Mouse (Mus musculus) effector memory CD4-positive, alpha-beta T cell, adult 5 months (primary cell): Measurements from ENCODE around the gene Npcd. TPM values are rescaled to one million over a fixed set of nuclear protein-coding genes. Genes with fewer than 3 reads are reported as not detected.

Source experiments
- polyA plus RNA-seq: library from polyadenylated mRNA; unstranded; fragments of 100-300 nt; shearing (Covaris generic); gene quantifications from one replicate; pipeline ENCODE4 v1.2.1, GENCODE M21; 2017

The Npcd gene
- polyA plus RNA-seq = not detected

DNA sequence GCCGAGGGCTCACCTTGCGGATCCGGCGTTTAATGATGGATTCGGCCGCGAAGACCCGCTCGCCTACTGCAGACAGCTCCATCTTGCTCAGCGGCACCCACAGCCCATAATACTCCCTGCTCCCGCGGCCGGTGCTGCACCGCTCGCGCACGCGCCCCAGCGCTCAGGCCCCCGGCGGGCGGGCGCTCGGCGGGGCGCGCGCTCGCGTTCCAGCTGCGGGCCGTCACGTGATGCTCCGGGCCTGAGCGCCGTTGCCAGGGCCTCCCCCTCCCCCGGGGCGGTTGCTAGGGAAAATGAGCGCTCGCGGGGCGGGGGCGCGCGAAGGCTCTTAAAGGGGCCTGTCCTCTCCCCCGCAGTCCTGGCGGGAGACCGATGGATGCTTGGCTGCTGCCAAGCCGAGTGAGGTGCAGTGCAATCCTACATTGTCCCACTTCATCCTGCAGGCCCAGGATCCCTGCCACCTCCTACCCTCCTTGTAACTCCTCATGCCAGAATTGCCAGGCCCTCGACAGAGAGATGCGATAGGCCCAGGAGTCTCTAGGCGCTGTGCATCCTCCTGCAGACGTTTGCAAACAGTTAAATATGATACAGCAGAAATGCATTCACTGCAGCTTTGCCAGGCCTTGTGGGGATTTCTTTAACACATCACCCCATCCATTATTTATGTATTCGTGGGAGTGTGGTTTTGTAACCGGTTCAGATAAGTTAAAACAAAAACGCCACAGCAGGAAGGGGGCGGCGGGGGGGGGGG is at the start of gene Npcd, which contains the start of gene Cbx6:
Gene Npcd, minus strand, starts transcription at position 108 of the 751 bp plus-strand sequence.
Gene Cbx6, minus strand, starts transcription at position 559 of the 751 bp plus-strand sequence.

DNA sequence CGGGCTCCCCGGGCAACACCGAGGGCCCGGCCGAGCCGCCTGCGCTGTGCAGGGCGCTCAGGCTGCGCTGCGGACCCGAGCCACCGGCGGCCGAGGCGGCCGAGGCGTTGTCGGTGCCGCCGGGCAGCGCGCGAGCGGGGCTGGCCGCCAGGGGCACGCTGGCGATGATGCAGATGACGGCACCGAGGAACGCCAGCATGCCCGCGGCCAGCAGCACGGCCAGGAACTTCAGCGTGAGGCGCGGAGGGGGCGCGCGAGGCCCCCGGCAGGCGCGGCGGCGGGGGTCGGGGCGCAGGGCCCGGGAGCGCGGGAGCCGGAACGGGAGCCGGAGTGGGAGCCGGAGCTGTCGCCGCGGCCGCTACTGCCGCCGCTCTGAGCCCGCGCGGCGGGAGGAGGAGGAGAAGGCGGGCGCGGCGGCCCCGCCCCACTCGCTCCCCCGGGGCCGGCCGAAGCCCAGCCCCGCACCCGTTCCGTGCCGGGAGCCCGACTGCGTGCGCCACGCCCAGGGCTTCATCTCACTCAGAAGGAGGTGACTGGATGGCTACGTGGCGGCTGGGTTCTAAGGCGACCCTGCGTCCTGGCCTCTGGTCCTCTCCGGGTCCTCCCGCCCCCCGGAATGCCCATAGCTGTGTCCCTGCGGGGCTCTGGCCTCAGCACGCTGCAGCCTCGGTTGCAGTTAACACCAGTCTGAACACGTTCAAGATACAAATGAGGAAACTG is 29.5 kb downstream of the Npcd start, which contains the start of gene Nptxr:
Gene Nptxr, minus strand, starts transcription at position 415 of the 720 bp plus-strand sequence.

DNA sequence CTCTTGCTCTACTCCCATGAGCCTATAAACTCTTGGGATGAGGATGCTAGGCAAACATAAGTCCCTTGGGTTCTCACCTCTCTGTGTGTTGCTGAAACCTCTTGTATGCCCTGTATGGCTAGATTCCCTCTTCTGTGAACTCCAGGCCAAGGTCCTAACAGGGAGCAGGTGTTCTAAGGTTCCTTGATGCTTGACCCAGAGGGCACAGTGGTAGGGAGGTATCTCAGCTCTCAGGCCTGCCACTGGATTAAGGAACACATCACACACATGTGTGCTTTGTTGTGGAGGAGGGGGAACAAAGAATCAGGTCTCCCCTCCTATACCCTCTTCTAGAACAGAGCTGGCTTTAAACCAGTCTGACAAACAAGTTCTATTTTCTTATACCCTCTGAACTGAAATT is 56.3 kb downstream of the Npcd start, which contains the start of gene Dnal4:
Gene Dnal4, minus strand, starts transcription at position 101 of the 400 bp plus-strand sequence.

DNA sequence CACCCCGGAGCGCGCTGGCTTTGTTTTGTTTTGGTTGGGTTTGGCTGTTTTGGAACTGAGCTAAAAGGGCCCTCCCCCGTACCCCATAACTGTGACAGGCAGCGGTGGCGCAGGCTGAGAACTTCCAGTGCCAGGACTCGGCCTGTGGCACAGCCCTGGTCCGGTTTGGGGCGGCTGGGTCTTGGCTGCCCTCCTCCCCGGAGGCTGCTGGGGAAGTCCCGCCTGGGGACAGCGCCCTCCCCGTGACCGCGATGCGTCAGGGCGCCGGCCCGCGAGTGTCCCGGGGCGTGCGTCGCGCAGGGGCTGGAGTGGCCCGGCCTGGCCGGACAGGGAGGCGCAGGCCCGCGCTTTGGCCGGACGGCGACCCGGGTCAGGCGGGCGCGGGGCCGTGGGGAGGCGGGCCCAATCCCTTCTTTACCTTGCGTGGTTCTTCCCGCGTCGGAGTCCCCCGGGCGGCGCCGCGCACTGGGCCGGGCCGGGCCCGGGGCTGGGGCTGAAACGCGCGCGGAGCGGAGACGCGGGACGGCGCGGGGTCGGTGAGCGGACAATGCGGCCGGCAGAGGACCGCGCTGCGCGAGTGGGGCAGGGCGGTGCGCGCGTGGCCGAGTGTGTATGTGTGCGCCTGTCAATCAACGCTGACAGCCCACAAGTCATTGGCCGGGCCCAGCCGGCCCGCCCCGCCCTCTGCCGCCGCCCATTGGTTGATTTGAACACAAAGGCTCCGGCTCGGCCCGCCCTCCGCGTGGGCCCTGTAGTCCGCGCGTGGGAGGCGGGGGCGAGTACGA is 91.9 kb downstream of the Npcd start, which contains the start of gene Sun2:
Gene Sun2, minus strand, starts transcription at position 616 of the 785 bp plus-strand sequence.

Other genes starting within 250 kb of the Npcd start
- not detected for gene Dmc1, start 229.1 kb downstream of the Npcd start, polyA plus RNA-seq
- 0.24 TPM for gene Fam227a, start 175.3 kb downstream of the Npcd start, polyA plus RNA-seq
- 3.7 TPM for gene Cby1, start 175.0 kb downstream of the Npcd start, polyA plus RNA-seq
- 160 TPM for gene Tomm22, start 163.4 kb downstream of the Npcd start, polyA plus RNA-seq
- gene Josd1, start 146.3 kb downstream of the Npcd start, polyA plus RNA-seq = 64.5 TPM
- gene Gtpbp1, start 143.4 kb downstream of the Npcd start, polyA plus RNA-seq = 125 TPM
- gene Sun2, start 91.7 kb downstream of the Npcd start, polyA plus RNA-seq = 81.5 TPM
- 5.9 TPM for gene Dnal4, start 56.4 kb downstream of the Npcd start, polyA plus RNA-seq
- gene Nptxr, start 29.5 kb downstream of the Npcd start, polyA plus RNA-seq = 0.45 TPM
- gene Cbx6, start 451 bp upstream of the Npcd start, polyA plus RNA-seq = 17.2 TPM
- gene Apobec3, start 57.4 kb upstream of the Npcd start, polyA plus RNA-seq = 225 TPM
- gene Cbx7, start 136.9 kb upstream of the Npcd start, polyA plus RNA-seq = 170 TPM
- 0.19 TPM for gene Pdgfb, start 180.7 kb upstream of the Npcd start, polyA plus RNA-seq